Mouse (Mus musculus) CH12.LX (cell line): ENCODE measurements around the gene BC051142. TPM values are rescaled to one million over a fixed set of nuclear protein-coding genes. Genes with fewer than 3 reads are reported as not detected.

Experiments used
- DNase-seq: peaks from one replicate; pipeline ENCODE4 v3.0.0-alpha.2; 2013; ENCODE audit errors: extremely low read depth
- H3K27ac ChIP-seq: 2 replicates; pipeline ENCODE4 v1.5.1; 2012; ENCODE audit warnings: low read depth, mild to moderate bottlenecking, control low read depth, moderate library complexity; ENCODE audit not compliant: insufficient read depth
- H3K27me3 ChIP-seq: replicated peaks from 2 replicates; pipeline ENCODE3; 2012; ENCODE audit warnings: inconsistent platforms
- H3K36me3 ChIP-seq, 2 experiments: replicated peaks in 1 of 2; 2 replicates each; pipeline versions ENCODE3 to v1.6.1; 2012; ENCODE audit warnings: inconsistent platforms in 1 of 2, low read length in 1 of 2, mild to moderate bottlenecking in 1 of 2, mixed read lengths in 1 of 2, moderate library complexity in 1 of 2; ENCODE audit not compliant: control insufficient read depth in 1 of 2, insufficient read depth in 1 of 2
- H3K4me1 ChIP-seq, 2 experiments: 2 replicates each; pipeline ENCODE4 v1.6.1; 2012; ENCODE audit warnings: inconsistent platforms in 1 of 2, moderate library complexity in 1 of 2; ENCODE audit not compliant: insufficient read depth in 2 of 2, control insufficient read depth in 1 of 2
- H3K4me2 ChIP-seq: 2 replicates; pipeline ENCODE4 v1.6.1; 2012; ENCODE audit warnings: low read depth, mild to moderate bottlenecking, control low read depth; ENCODE audit not compliant: poor library complexity, insufficient read depth, severe bottlenecking
- H3K4me3 ChIP-seq, 3 experiments: fragments of 150-350 bp in 1 of 3; sonication (generic) in 1 of 3; replicated peaks in 1 of 3; 2 replicates each; pipeline versions ENCODE3 to v1.5.1; 2011 to 2012; ENCODE audit warnings: low read depth in 2 of 3, low read length in 2 of 3, mild to moderate bottlenecking in 2 of 3, moderate library complexity in 2 of 3, control low read depth in 1 of 3, improper control_type of control experiment in 1 of 3, inconsistent platforms in 1 of 3, mixed read lengths in 1 of 3; ENCODE audit not compliant: poor library complexity in 1 of 3
- H3K79me2 ChIP-seq: replicated peaks from 2 replicates; pipeline ENCODE4 v1.6.1; 2012; ENCODE audit warnings: mild to moderate bottlenecking, moderate library complexity; ENCODE audit not compliant: control insufficient read depth, poor library complexity, insufficient read depth, severe bottlenecking; ENCODE audit errors: extremely low read depth
- H3K9ac ChIP-seq: 2 replicates; pipeline ENCODE4 v1.6.1; 2012; ENCODE audit warnings: low read depth, mild to moderate bottlenecking, control low read depth, moderate library complexity; ENCODE audit not compliant: insufficient read depth
- H3K9me3 ChIP-seq: replicated peaks from 2 replicates; pipeline ENCODE3; 2012; ENCODE audit warnings: low read length, inconsistent platforms, mixed read lengths
- CHD2 ChIP-seq: IDR thresholded peaks from 2 replicates; pipeline ENCODE4 v1.6.1; 2011; ENCODE audit warnings: low read length, improper control_type of control experiment
- CTCF ChIP-seq, 2 experiments: IDR thresholded peaks in 1 of 2; conservative IDR thresholded peaks in 1 of 2; 2 replicates each; pipeline ENCODE4 v1.5.1; 2011 to 2012; ENCODE audit warnings: low read depth in 2 of 2, low read length in 2 of 2, improper control_type of control experiment in 1 of 2, inconsistent platforms in 1 of 2, mild to moderate bottlenecking in 1 of 2, moderate library complexity in 1 of 2
- EP300 ChIP-seq: IDR thresholded peaks from 2 replicates; pipeline ENCODE4 v1.6.1; 2011; ENCODE audit warnings: low read length, improper control_type of control experiment
- ETS1 ChIP-seq: conservative IDR thresholded peaks from 2 replicates; pipeline ENCODE4 v1.6.1; 2012; ENCODE audit warnings: low read depth, mild to moderate bottlenecking, inconsistent platforms, low read length, improper control_type of control experiment, moderate library complexity
- HCFC1 ChIP-seq: IDR thresholded peaks from 2 replicates; pipeline ENCODE4 v1.6.1; 2012; ENCODE audit warnings: low read depth, mild to moderate bottlenecking, inconsistent platforms, low read length, improper control_type of control experiment
- IRF4 ChIP-seq: IDR thresholded peaks from 2 replicates; pipeline ENCODE4 v1.6.1; 2014; ENCODE audit warnings: low read depth, mild to moderate bottlenecking, inconsistent platforms, low read length, improper control_type of control experiment
- KAT2A ChIP-seq: IDR thresholded peaks from 2 replicates; pipeline ENCODE4 v1.6.1; 2012; ENCODE audit warnings: low read length, improper control_type of control experiment, inconsistent platforms; ENCODE audit not compliant: insufficient replicate concordance
- MAFK ChIP-seq: IDR thresholded peaks from 2 replicates; pipeline ENCODE4 v1.6.1; 2011; ENCODE audit warnings: low read length, improper control_type of control experiment; ENCODE audit not compliant: insufficient replicate concordance
- MAX ChIP-seq: IDR thresholded peaks from 2 replicates; pipeline ENCODE4 v1.6.1; 2011; ENCODE audit warnings: low read length, improper control_type of control experiment
- MAZ ChIP-seq: IDR thresholded peaks from 2 replicates; pipeline ENCODE4 v1.6.1; 2012; ENCODE audit warnings: low read depth, mild to moderate bottlenecking, inconsistent platforms, low read length, improper control_type of control experiment, moderate library complexity
- MEF2A ChIP-seq: IDR thresholded peaks from 2 replicates; pipeline ENCODE4 v1.6.1; 2014; ENCODE audit warnings: low read depth, mild to moderate bottlenecking, inconsistent platforms, low read length, improper control_type of control experiment, borderline replicate concordance
- MXI1 ChIP-seq: IDR thresholded peaks from 2 replicates; pipeline ENCODE4 v1.6.1; 2011; ENCODE audit warnings: mild to moderate bottlenecking, low read depth, low read length, improper control_type of control experiment
- MYC ChIP-seq: IDR thresholded peaks from 2 replicates; pipeline ENCODE4 v1.6.1; 2011; ENCODE audit warnings: low read depth, mild to moderate bottlenecking, improper control_type of control experiment, low read length
- NELFE ChIP-seq: IDR thresholded peaks from 2 replicates; pipeline ENCODE4 v1.6.1; 2011; ENCODE audit warnings: low read depth, low read length, improper control_type of control experiment
- PAX5 ChIP-seq: IDR thresholded peaks from 2 replicates; pipeline ENCODE4 v1.6.1; 2012; ENCODE audit warnings: low read length, inconsistent platforms, mixed read lengths
- POLR2AphosphoS2 ChIP-seq: IDR thresholded peaks from 2 replicates; pipeline ENCODE4 v1.6.1; 2011; ENCODE audit warnings: low read depth, low read length, improper control_type of control experiment
- RCOR1 ChIP-seq: conservative IDR thresholded peaks from 2 replicates; pipeline ENCODE4 v1.6.1; 2012; ENCODE audit warnings: low read depth, mild to moderate bottlenecking, inconsistent platforms, low read length, improper control_type of control experiment
- TBP ChIP-seq: conservative IDR thresholded peaks from 2 replicates; pipeline ENCODE4 v1.6.1; 2011; ENCODE audit warnings: low read depth, low read length, improper control_type of control experiment
- TCF12 ChIP-seq: IDR thresholded peaks from 2 replicates; pipeline ENCODE4 v1.6.1; 2014; ENCODE audit warnings: low read depth, mild to moderate bottlenecking, inconsistent platforms, low read length, improper control_type of control experiment
- ZC3H11A ChIP-seq: IDR thresholded peaks from 2 replicates; pipeline ENCODE4 v1.6.1; 2012; ENCODE audit warnings: low read depth, mild to moderate bottlenecking, inconsistent platforms, low read length, improper control_type of control experiment
- ZKSCAN1 ChIP-seq: IDR thresholded peaks from 2 replicates; pipeline ENCODE4 v1.6.1; 2012; ENCODE audit warnings: low read depth, inconsistent platforms, low read length, improper control_type of control experiment, borderline replicate concordance
- ZNF384 ChIP-seq: IDR thresholded peaks from 2 replicates; pipeline ENCODE4 v1.6.1; 2012; ENCODE audit warnings: low read depth, low read length, improper control_type of control experiment, inconsistent platforms
- dilution Hi-C: fragments of 300-500 bp; cut with MboI; formaldehyde crosslinking; loops from 2 replicates; pipeline ENCODE4 v1.14.3; 2020; ENCODE audit warnings: low sequenced_read_pairs; ENCODE audit not compliant: extremely low pct_unique_long_range_greater_than_20kb, extremely low pct_ligation_motif_present
- in situ Hi-C: fragments of 300-500 bp; cut with MboI; formaldehyde crosslinking; loops from 3 replicates; pipeline ENCODE4 v1.14.3; 2019; ENCODE audit warnings: low sequenced_read_pairs, low pct_ligation_motif_present, low pct_unique_long_range_greater_than_20kb, mixed read lengths
- polyA plus RNA-seq: library from polyadenylated mRNA; unstranded; fragments of >175 nt; gene quantifications from 2 replicates; pipeline ENCODE4 v1.2.1, GENCODE M21; 2012; ENCODE audit warnings: low read depth; ENCODE audit not compliant: insufficient read length
- total RNA-seq, 2 experiments: library from RNA; depleted of rRNA; stranded (reverse); fragments of 300-350 nt in 1 of 2; fragments of >200 nt in 1 of 2; gene quantifications; 2 replicates each; pipeline ENCODE4 v1.2.3; 2012 to 2014

Gene BC051142
- total and polyA plus RNA-seq, 3 experiments = 0.28 to 0.83 TPM; not detected in 1

- in situ Hi-C loops = no loop called here
- dilution Hi-C loops = no loop called here
- no peak for TF ChIP-seq MAFK
- no peak for TF ChIP-seq POLR2AphosphoS2
- TF ChIP-seq CHD2 = no peak
- TF ChIP-seq IRF4 = no peak
- TF ChIP-seq ETS1 = no peak
- no peak for TF ChIP-seq TCF12
- no peak for TF ChIP-seq MAZ
- TF ChIP-seq ZNF384 = no peak
- TF ChIP-seq MYC = no peak
- TF ChIP-seq CTCF (conservative IDR thresholded peaks at IDR 0.05 in 1 of 2, IDR thresholded peaks at IDR 0.05 in 1 of 2; ENCODE audit: low read depth in 2 of 2, low read length in 2 of 2) = no peak
- TF ChIP-seq MAX = no peak
- no peak for TF ChIP-seq RCOR1
- no peak for TF ChIP-seq HCFC1
- TF ChIP-seq ZC3H11A = no peak
- TF ChIP-seq TBP = no peak
- no peak for TF ChIP-seq NELFE
- TF ChIP-seq ZKSCAN1 = no peak
- no peak for TF ChIP-seq EP300
- TF ChIP-seq MXI1 = no peak
- no peak for TF ChIP-seq PAX5
- H3K4me2 ChIP-seq = no peak overlapping the region
- no peaks in the 10 kb centered on the region for H3K79me2 ChIP-seq
- no peak overlapping the region for H3K27ac ChIP-seq
- no peak overlapping the region for H3K4me3 ChIP-seq
- no peak for DNase-seq
- no peaks in the 10 kb centered on the region for H3K27me3 ChIP-seq
- H3K9me3 ChIP-seq = no peaks in the 10 kb centered on the region
- peaks cover 10 to 27% of the 10 kb centered on the region in 2 experiments for H3K4me1 ChIP-seq
- peaks cover 0 to 4% of the 10 kb centered on the region in 2 experiments for H3K36me3 ChIP-seq
- H3K9ac ChIP-seq = no peak overlapping the region
These were observed 28.1 kb upstream of the BC051142 start for GRCm38 (mm10) chr17:34370563-34370962.

- Histone ChIP-seq H3K9me3 (peaks cover 4% of the 10 kb centered on the region), H3K4me2 (no peak overlapping the region), H3K27me3 (no peaks in the 10 kb centered on the region), H3K36me3 (peaks cover 0 to 4% of the 10 kb centered on the region in 2 experiments), H3K79me2 (no peaks in the 10 kb centered on the region), H3K9ac (no peak overlapping the region), H3K27ac (no peak overlapping the region), H3K4me1 (peaks cover 15 to 30% of the 10 kb centered on the region in 2 experiments), H3K4me3 (no peak overlapping the region)
- no peak for TF ChIP-seq RCOR1
- peak; percentile 13; the same call in 1 of the 2 replicates for TF ChIP-seq EP300
- no peak for TF ChIP-seq TBP
- TF ChIP-seq ZC3H11A = no peak
- 0 out of 2 replicates have a peak, but pooled peaks have one; percentile 24 for TF ChIP-seq IRF4
- 0 out of 2 replicates have a peak, but pooled peaks have one; percentile 26 for TF ChIP-seq MYC
- no peak for TF ChIP-seq NELFE
- no peak for TF ChIP-seq CTCF (conservative IDR thresholded peaks at IDR 0.05 in 1 of 2, IDR thresholded peaks at IDR 0.05 in 1 of 2; ENCODE audit: low read depth in 2 of 2, low read length in 2 of 2)
- no peak for TF ChIP-seq MEF2A
- no peak for TF ChIP-seq HCFC1
- no peak for TF ChIP-seq KAT2A
- dilution Hi-C loops = no loop called here
- in situ Hi-C loops = no loop called here
- no peak for DNase-seq
These were observed 25.4 kb upstream of the BC051142 start for GRCm38 (mm10) chr17:34373055-34373709.
